Mouse (Mus musculus) heart, embryonic 10.5 days (tissue): ENCODE results near the gene Slc16a11. TPM values are rescaled to one million over a fixed set of nuclear protein-coding genes. Genes with fewer than 3 reads are reported as not detected.

ENCODE experiments used
- DNase-seq: peaks from one replicate; pipeline ENCODE4 v3.0.0-alpha.2; 2017; ENCODE audit warnings: low spot score
- H3K27ac ChIP-seq: fragments of 300-500 bp; sonication (generic); 2 replicates; pipeline ENCODE4 v1.5.1; 2016; ENCODE audit warnings: mild to moderate bottlenecking
- H3K27me3 ChIP-seq: fragments of 300-500 bp; sonication (generic); 2 replicates; pipeline ENCODE4 v1.6.1; 2016; ENCODE audit warnings: mild to moderate bottlenecking; ENCODE audit not compliant: poor library complexity, insufficient read depth, severe bottlenecking
- H3K36me3 ChIP-seq: fragments of 300-500 bp; sonication (generic); 2 replicates; pipeline ENCODE4 v1.6.1; 2016; ENCODE audit warnings: mild to moderate bottlenecking, moderate library complexity
- H3K4me1 ChIP-seq: fragments of 300-500 bp; sonication (generic); 2 replicates; pipeline ENCODE4 v1.6.1; 2016; ENCODE audit warnings: mild to moderate bottlenecking
- H3K4me3 ChIP-seq: fragments of 300-500 bp; sonication (generic); 2 replicates; pipeline ENCODE4 v1.5.1; 2016; ENCODE audit warnings: mild to moderate bottlenecking, moderate library complexity
- H3K9me3 ChIP-seq: fragments of 300-500 bp; sonication (generic); 2 replicates; pipeline ENCODE4 v1.6.1; 2016; ENCODE audit warnings: mild to moderate bottlenecking, moderate library complexity
- WGBS: fragments of 180-500 bp; shearing (Covaris S2); methylation state at CpG from one replicate; pipeline ENCODE4 v1.1.7; 2016; 5-methylcytosine and 5-hydroxymethylcytosine counted together
- polyA plus RNA-seq: library from polyadenylated mRNA; unstranded; fragments of >200 nt; fragmentation: Nextera tagmentation; extraction: Ambion mirVana; gene quantifications from 2 replicates; pipeline ENCODE4 v1.2.1, GENCODE M21; 2016

Gene Slc16a11
- polyA plus RNA-seq, 1 experiment from 2014 or later, result 2.4 TPM

DNA sequence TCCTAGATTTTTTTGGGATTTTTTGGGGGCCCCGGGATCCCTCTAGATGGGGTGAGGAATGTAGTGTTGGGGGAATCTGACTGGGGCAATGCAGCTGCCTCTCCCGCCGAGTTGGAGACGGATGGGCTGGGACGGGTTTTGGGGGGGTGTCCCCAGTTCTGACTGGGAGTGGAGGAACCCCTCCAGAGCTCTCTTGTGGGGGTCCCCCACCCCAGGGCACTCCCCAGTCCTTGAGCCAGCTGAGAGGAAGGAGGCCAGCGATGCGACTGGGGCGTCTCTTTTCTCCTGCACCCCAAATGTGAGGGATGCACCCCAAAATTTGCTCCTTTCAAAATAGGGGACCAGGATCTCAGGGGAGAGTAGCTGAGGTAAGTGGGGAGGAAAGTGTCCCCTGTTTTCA is 20.5 kb downstream of the Slc16a11 start:
- Histone ChIP-seq H3K27ac (peak overlapping the region; percentile 91), H3K36me3 (peaks cover 16% of the 10 kb centered on the region), H3K9me3 (no peaks in the 10 kb centered on the region), H3K4me1 (peaks cover 75% of the 10 kb centered on the region), H3K4me3 (peak overlapping the region; percentile 63), H3K27me3 (peaks cover 24% of the 10 kb centered on the region)
- DNase-seq, result no peak
- WGBS, result 38% methylated on average over 8 of the region's 8 CpGs

DNA sequence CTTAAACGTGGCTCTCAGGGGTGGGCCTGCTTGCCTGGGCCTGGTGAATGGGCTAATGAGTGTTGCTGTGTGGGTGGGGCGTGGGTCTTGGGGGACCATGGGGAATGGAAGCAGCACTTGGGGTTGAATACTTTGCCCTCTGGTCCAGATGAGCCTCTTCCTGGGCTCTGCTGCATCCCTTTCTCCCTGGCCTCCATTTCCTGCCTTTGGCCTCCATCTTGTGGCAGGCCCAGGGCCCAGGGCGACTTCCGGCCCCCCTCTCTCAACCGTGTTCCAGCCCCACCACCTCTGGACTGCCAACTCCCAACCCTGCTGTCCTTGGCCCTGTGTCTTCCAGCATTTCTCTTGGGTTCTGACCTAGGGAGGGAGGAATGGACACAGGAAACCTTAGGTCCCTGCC is 21.5 kb downstream of the Slc16a11 start:
- no peaks in the 10 kb centered on the region for H3K9me3 ChIP-seq
- 43% methylated on average over 5 of the region's 5 CpGs for WGBS
- H3K4me3 ChIP-seq, result no peak overlapping the region; the same call in 1 of the 2 replicates
- peaks cover 14% of the 10 kb centered on the region for H3K27me3 ChIP-seq
- H3K4me1 ChIP-seq, result peaks cover 76% of the 10 kb centered on the region
- peak; percentile 72 for DNase-seq
- H3K27ac ChIP-seq, result peak overlapping the region; percentile 56
- peaks cover 16% of the 10 kb centered on the region for H3K36me3 ChIP-seq

DNA sequence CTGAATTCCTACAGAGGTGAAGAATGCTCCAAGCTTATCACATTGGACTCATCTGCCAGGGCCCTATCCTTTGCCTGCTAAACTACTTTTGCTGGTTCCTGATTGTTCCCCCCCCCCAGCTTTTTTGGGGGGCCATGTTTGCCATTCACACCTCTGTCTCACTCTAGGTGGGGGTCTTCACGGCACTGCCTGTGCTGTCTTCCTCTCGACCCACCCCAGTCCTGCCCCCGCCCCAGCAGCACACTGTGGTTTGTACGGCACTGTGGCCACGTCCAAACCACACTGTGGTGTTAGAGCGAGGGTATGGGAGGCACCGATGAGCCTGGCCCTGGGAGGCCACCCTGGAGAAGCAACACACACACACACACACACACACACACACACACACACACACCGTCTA is 21.9 kb downstream of the Slc16a11 start:
- Histone ChIP-seq H3K4me3 (no peak overlapping the region), H3K36me3 (peaks cover 16% of the 10 kb centered on the region), H3K4me1 (peaks cover 72% of the 10 kb centered on the region), H3K27me3 (peaks cover 9% of the 10 kb centered on the region), H3K9me3 (no peaks in the 10 kb centered on the region), H3K27ac (peak overlapping the region; percentile 56; the same call in 1 of the 2 replicates)
- 79% methylated on average over 8 of the region's 8 CpGs for WGBS
- DNase-seq, result no peak

DNA sequence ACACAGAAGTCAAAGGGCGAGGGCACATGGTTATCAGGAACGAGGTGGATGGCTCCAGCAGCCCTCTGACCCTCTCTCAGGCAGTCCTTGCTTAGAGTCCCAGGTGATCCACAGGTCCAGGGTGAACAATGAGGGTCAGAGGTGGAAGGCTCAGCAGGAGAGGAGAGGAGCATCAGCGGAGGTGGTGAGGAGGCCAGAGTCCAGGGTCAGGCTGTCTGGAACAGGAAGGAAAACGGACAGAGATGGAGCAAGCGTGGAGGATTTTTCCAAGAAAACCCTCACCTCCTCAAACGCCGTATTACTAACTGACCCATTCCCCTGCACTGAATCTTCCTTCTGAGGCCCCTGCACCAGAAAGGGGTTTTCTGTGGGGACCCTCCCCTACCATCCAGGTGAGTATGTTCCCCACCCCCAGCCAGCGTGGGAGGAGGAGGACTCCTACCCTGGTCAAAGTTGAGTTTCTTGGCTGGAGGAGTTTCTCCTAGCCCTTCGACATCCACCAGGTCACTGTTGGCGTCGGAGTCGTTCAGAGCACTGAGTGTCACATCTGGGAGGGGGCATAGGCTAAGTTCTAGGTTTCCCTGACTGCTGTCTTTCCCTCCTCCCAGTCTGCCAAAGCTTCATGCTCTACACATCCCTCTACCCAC is 22.8 kb downstream of the Slc16a11 start:
- Histone ChIP-seq H3K27me3 (peaks cover under 1% of the 10 kb centered on the region; the same call in 1 of the 2 replicates), H3K27ac (no peak overlapping the region), H3K36me3 (peaks cover 16% of the 10 kb centered on the region), H3K9me3 (no peaks in the 10 kb centered on the region), H3K4me1 (peaks cover 66% of the 10 kb centered on the region), H3K4me3 (no peak overlapping the region)
- no peak for DNase-seq
- 89% methylated on average over 12 of the region's 12 CpGs for WGBS

DNA sequence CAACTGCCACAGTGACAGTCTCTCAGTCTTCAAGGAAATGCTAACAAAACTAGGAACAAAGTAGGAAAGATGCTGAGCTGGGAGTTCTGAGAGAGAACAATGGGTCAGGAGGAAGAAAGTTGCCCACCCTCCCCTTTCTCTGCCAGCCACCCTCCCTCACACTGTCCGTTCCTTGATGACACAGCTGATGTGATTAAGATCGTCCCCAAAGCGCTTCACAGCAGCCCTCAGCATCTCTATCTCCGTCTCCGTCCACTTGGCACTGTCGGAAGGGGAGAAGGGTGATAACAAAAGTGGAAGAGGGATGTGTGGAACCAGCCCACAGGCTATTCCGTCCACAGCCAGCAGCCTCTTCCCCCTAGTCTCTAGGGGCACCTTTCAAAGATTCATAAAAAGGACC is 24.2 kb downstream of the Slc16a11 start:
- no peaks in the 10 kb centered on the region for H3K9me3 ChIP-seq
- H3K36me3 ChIP-seq, result peaks cover 16% of the 10 kb centered on the region
- peak overlapping the region; percentile 97 for H3K27ac ChIP-seq
- H3K4me3 ChIP-seq, result peak overlapping the region; percentile 92
- WGBS, result 6% methylated on average over 7 of the region's 7 CpGs
- no peak for DNase-seq
- H3K4me1 ChIP-seq, result peaks cover 64% of the 10 kb centered on the region
- no peaks in the 10 kb centered on the region for H3K27me3 ChIP-seq

DNA sequence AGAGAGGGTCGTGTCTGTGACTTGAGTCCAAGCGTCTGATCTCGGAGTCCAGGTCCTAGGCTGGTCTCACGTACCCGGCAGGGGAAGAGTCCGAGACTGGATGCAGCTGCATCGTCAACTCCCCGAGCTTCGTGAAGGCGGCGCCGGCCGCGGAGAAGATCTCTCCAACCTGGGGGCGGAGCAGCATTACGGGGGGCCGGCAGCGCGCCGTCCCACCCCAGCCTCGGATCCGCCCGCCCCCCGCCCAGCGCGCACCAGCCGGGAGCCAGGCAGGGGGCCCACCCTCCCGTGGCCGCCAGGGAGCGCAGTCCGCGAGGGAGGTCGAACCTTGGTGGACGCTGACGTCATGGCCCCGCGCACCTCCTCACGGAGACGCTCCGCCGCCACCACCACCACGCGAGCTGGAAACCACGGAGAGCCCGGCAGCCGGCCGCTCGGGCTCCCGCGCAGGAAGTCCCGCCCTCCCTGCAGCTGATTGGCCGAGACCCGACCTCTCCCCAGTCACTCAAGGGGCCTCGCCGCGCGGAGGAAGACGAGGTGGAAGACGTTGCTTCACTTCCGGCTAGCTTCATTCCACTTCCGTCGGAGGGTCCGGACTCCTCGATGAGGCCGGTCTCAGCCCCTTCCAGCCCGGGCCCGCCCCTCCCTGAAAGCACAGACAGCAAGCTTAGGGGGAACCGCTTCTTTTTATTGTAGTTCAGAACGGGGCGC is 25.1 kb downstream of the Slc16a11 start, which contains the start of gene 0610010K14Rik:
0610010K14Rik (minus strand) TSS at position 458 of the 711 bp plus-strand sequence.
- peaks cover 16% of the 10 kb centered on the region for H3K36me3 ChIP-seq
- WGBS, result under 1% methylated on average over 66 of the region's 70 CpGs
- DNase-seq, result peak; percentile 99
- peak within 1 kb of the TSS; percentile 97 for H3K27ac ChIP-seq
- peak within 1 kb of the TSS; percentile 92 for H3K4me3 ChIP-seq
- no peaks in the 10 kb centered on the region for H3K27me3 ChIP-seq
- H3K9me3 ChIP-seq, result no peaks in the 10 kb centered on the region
- H3K4me1 ChIP-seq, result peaks cover 58% of the 10 kb centered on the region

DNA sequence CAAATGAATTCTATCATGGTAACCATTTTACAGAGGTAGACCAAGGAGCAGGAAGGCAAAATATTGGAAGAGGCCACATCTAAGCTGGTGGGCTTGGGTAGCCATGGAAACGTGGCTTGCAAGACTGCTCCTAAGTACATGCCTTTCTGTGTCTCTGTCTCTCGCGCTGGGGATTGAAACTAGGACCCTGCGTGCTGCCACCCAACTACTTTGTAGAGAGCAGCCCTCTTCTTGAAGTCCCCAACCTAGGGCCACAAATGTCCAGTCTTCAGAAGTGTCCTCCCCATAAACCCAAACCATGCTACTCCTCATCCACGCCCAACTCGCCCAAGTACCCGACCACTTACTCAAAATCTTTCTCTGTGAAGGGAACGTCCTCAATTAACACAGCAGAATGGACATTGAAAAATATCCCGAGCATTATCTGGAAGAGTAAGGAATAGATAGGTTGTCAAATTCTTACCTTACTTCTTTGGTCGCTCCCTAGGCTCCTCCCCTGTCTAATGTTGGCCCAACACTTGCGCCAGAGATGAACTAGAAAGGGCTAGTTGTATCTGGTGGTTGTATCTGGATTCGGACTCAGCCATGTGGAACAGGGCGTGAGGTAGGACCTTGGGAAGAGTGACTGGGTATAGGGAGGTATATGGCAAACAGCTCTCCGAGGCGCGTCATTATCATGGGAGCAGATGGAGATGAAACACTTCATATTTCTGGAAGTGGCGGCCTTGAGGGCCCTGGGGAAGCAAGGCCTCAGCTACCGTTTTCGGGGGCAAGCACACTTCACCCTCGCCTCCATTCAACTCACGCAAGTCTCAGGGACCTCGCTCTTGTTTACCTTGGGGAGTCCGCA is 26.3 kb downstream of the Slc16a11 start:
- peaks cover 50% of the 10 kb centered on the region for H3K4me1 ChIP-seq
- 12% methylated on average over 23 of the region's 23 CpGs for WGBS

DNA sequence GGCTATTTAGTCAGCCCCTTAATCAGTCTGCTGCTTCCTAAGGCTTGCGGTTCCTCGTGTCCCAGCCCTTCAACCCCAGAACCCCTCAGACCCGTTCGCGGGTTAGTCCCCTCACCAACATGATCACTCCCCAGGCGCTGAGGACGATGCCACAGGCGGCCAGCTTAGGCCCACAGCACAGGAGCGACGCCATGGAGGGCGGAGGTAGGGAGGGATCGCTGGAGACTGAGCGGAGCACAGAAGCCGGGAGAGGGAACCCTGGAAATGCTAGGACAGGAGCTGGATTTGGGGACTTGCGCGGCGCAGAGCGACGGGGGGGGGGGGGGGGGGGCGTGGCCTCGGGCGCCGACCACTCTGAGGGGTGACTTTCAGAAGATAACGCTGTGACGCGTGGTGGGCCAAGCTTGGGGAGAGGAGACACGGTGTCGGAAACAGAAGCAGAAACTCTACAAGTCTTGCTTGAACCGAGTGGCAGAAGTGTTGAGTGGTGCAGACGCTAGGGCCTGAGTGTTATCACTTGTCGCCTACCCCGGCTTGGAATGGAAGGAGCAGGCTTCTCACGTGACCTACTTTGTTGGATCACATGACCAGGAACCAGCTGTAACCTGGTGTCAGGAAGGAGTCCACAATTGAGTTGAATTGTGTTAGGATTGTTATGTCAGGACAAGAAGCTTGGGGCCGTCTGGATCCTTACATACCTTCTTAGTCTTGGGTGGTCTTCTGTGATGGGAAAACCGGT is 27.2 kb downstream of the Slc16a11 start, which contains the start of the genes Gm21988 and Rnasek:
Gm21988 (minus strand) TSS at position 290 of the 739 bp plus-strand sequence.
Rnasek (minus strand) TSS at position 302 of the 739 bp plus-strand sequence.
- peak; percentile 91 for DNase-seq
- H3K27me3 ChIP-seq, result peaks cover 2% of the 10 kb centered on the region; the same call in 1 of the 2 replicates
- WGBS, result under 1% methylated on average over 31 of the region's 35 CpGs
- H3K4me1 ChIP-seq, result peaks cover 42% of the 10 kb centered on the region
- H3K36me3 ChIP-seq, result peaks cover 13% of the 10 kb centered on the region
- H3K27ac ChIP-seq, result peak within 1 kb of the TSS; percentile 97
- H3K9me3 ChIP-seq, result no peaks in the 10 kb centered on the region
- peak within 1 kb of the TSS; percentile 92 for H3K4me3 ChIP-seq

More for the DNA sequence above, 26.3 kb downstream of the Slc16a11 start:
- H3K27me3 ChIP-seq, result no peaks in the 10 kb centered on the region
- H3K27ac ChIP-seq, result peak overlapping the region; percentile 97
- peaks cover 16% of the 10 kb centered on the region for H3K36me3 ChIP-seq
- H3K4me3 ChIP-seq, result peak overlapping the region; percentile 92
- no peaks in the 10 kb centered on the region for H3K9me3 ChIP-seq
- DNase-seq, result peak; percentile 77

DNA sequence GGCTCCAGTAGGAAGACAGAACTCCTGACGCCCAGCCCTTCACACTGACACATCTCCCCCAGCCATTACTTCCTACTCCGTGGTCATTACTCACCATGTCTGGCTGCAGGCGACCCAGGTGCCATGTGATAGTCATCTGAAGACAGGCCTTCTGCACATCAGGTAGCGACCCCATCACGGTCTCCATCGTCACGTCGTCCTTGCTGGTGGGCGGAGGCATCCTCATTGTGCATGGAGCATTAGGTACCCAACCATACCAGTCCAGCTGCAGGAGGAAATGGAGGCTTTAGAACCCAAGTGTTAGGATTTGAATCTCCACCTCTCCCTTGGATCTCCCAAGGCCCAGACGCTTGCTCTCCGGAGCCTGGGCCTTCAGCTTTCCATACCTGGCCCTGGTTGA is 30.0 kb downstream of the Slc16a11 start:
- no peak overlapping the region for H3K27ac ChIP-seq
- no peak overlapping the region for H3K4me3 ChIP-seq
- 70% methylated on average over 11 of the region's 11 CpGs for WGBS
- H3K27me3 ChIP-seq, result peaks cover 20% of the 10 kb centered on the region; the same call in 1 of the 2 replicates
- no peaks in the 10 kb centered on the region for H3K9me3 ChIP-seq
- H3K36me3 ChIP-seq, result no peaks in the 10 kb centered on the region
- DNase-seq, result no peak
- peaks cover 19% of the 10 kb centered on the region for H3K4me1 ChIP-seq

DNA sequence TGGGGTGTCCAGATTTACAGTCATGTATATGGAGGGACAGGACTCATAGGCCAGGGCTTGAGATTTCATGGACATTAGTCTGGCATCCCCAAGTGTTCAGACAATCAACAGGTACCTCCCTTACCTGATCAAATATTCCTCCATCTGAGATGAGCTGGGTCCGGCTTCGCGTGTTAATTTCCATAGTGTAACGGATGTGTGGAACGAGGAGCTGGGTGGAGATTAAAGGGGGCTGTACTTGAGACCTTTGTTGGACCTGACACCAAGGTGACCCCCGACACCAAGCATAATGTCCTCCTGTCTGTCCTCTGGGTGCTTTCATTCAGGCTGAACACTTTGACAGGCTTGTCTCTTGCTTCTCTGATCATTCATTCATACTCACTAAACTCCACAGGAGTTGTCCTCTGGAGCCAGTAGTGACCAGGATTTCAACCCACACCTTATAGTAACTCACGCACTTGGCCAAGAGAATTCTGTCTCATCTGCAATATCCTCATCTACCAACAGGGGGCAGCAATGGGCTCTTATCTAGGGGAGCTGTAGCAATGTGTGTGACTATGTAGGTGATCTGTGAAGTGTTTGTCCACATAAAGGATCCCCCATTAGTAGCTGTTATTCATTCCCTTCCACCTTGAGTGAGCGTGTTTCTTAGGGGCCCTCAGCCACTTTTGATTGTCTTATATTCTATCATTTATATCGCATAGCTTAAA is 34.7 kb downstream of the Slc16a11 start:
- no peak overlapping the region for H3K4me3 ChIP-seq
- WGBS, result 52% methylated on average over 9 of the region's 9 CpGs
- DNase-seq, result no peak
- H3K27me3 ChIP-seq, result peaks cover 44% of the 10 kb centered on the region
- no peaks in the 10 kb centered on the region for H3K9me3 ChIP-seq
- no peaks in the 10 kb centered on the region for H3K36me3 ChIP-seq
- H3K4me1 ChIP-seq, result no peaks in the 10 kb centered on the region
- no peak overlapping the region for H3K27ac ChIP-seq

DNA sequence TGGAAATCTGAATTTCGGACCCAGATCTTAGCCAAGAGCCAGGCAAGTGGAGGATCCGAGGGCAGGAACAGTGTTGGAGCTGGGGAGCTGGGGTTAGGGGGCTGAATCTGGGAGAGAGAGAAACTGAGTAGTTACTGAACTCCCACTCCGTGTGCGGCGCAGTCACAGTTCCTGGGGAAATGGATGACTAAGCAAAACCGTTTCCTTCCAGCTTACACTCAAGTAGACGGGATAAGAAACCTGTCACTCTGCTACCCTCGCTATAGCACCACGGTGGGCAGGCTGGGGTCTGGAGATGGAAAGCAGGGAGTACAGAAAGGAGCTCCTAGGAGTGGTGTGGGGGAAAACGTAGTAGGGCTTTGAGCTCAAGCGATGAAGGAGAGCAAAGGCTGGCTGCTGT is 37.6 kb downstream of the Slc16a11 start:
- no peak overlapping the region for H3K27ac ChIP-seq
- H3K4me3 ChIP-seq, result no peak overlapping the region
- no peaks in the 10 kb centered on the region for H3K9me3 ChIP-seq
- H3K4me1 ChIP-seq, result peaks cover 11% of the 10 kb centered on the region
- DNase-seq, result no peak
- 56% methylated on average over 11 of the region's 11 CpGs for whole genome bisulfite sequencing
- H3K36me3 ChIP-seq, result no peaks in the 10 kb centered on the region
- peaks cover 66% of the 10 kb centered on the region for H3K27me3 ChIP-seq
